Mouse (Mus musculus): ENCODE results near the gene Apbb1ip.

DNA sequence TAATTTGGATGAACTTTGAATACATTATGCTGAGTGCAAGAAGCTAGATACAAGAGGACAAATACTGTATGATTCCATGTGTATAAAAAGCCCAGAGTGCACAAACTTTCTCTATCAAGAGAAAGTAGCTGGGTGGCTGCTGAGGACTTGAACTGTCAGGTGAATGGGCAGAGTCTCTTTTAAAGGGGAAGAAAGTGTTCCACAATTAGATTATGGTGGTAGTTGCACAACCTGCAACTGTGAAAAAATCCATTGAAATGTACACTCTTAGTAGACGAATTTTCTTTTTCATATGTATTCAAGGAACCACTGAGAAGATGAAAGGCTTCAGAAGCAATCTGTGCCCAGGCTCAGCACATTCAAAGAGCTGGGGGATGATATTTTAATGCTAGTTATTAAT, 15.7 kb downstream of the Apbb1ip start:
- TF ChIP-seq GATA1 (IDR thresholded peaks at IDR 0.05; ENCODE audit: borderline replicate concordance, low read length) (no peak), FLI1 (IDR thresholded peaks at IDR 0.05; ENCODE audit: low read length) (no peak)

All from megakaryocyte, embryonic 14.5 days (primary cell).